In the genomic region with DNA sequence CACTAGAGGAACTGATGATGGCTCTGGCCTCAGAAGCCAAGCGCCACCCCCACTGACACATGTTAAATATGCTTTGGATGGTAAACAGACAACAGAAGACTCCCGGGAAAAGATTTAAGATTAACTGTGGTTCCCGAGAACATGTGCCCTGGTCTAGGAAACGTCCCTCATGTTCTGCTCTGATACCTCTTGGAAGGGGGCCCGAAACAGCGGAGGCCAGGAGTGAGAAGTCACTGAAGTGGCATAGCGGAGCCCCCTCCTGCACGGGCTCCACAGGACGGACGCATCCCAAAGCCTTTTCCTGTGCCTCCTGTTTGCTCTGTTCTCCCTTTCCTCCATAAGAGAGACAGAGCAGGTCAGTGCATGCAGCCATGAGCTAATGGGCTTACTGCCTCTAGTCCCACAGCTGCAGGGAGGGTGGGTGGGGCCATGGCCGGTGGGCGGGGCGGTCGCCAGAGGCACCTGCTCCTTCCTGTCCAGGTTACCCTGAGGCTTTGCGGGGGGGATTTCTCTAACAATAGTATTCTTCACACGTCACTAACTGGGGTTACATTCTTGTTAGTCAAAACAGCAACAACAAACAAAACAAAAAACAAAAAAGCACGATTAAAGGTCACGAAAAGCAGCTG, we compare ENCODE assay signal across 8 mouse cellular contexts.
DNase-seq lines count a peak whose midpoint lies in the region; ATAC-seq and TF ChIP-seq lines count a peak whose summit lies in the region.

No protein-coding gene starts in this region.

- H3K4me2 ChIP-seq in midbrain, embryonic 12.5 days (replicated peaks): peak overlapping the region; percentile 35

- no peak overlapping the region for H3K27ac ChIP-seq in midbrain, embryonic 12.5 days (replicated peaks)

- 0 out of 2 replicates have a peak overlapping the region, but pooled peaks have one; percentile 17 for H3K4me3 ChIP-seq in E14TG2a.4 (replicated peaks; ENCODE audit: low read length)
- no peak overlapping the region for H3K4me3 ChIP-seq in midbrain, embryonic 12.5 days

- no peaks in the 10 kb centered on the region for H3K36me3 ChIP-seq in E14TG2a.4 (ENCODE audit: insufficient read depth, low read length)
- no peaks in the 10 kb centered on the region for H3K36me3 ChIP-seq in midbrain, embryonic 12.5 days

- no peaks in the 10 kb centered on the region for H3K9me3 ChIP-seq in E14TG2a.4 (ENCODE audit: low read length)
- no peaks in the 10 kb centered on the region for H3K9me3 ChIP-seq in midbrain, embryonic 12.5 days

- DNase-seq in CD4-positive helper T cell, adult 2 months (ENCODE audit: low read depth, low spot score): peak; percentile 31
- no peak for DNase-seq in right cerebral cortex, postnatal 14 days
- no peak for DNase-seq in spleen, postnatal 36 days (ENCODE audit: low spot score in 2 of 2)
- no peak for DNase-seq in spleen, postnatal 10 days (ENCODE audit: low spot score in 2 of 2)

- TF ChIP-seq CTCF in E14TG2a.4 (conservative IDR thresholded peaks at IDR 0.05; ENCODE audit: low read length): no peak

- peak; percentile 67 for ATAC-seq in inflammation-experienced regulatory T-cells, adult 6 months
- ATAC-seq in midbrain, embryonic 12.5 days (ENCODE audit: low FRiP score, low read depth): peak; percentile 38; the same call in 1 of the 2 replicates
- ATAC-seq in cerebellum, adult (ENCODE audit: insufficient number of reproducible peaks, low FRiP score, low TSS enrichment): no peak

- H3K9ac ChIP-seq in midbrain, embryonic 12.5 days (replicated peaks): no peak overlapping the region

- peaks cover 17% of the 10 kb centered on the region for H3K4me1 ChIP-seq in E14TG2a.4 (replicated peaks; ENCODE audit: low read depth, low read length)
- peaks cover 9% of the 10 kb centered on the region for H3K4me1 ChIP-seq in midbrain, embryonic 12.5 days

- peaks cover 4% of the 10 kb centered on the region; the same call in 1 of the 2 replicates for H3K27me3 ChIP-seq in E14TG2a.4 (ENCODE audit: insufficient read depth, low read length)
- H3K27me3 ChIP-seq in midbrain, embryonic 12.5 days: no peaks in the 10 kb centered on the region

- 40% methylated on average over 18 of the region's 18 CpGs for WGBS in midbrain, embryonic 12.5 days
